Mouse (Mus musculus) ES-Bruce4 (cell line): ENCODE data around the gene Uncx.

ENCODE experiments used
- CTCF ChIP-seq: IDR thresholded peaks from one replicate; pipeline ENCODE4 v1.8.1; 2011; ENCODE audit warnings: low read depth, low read length
- POLR2A ChIP-seq: IDR thresholded peaks from one replicate; pipeline ENCODE4 v1.8.1; 2011; ENCODE audit warnings: low read length; ENCODE audit not compliant: insufficient read depth

DNA sequence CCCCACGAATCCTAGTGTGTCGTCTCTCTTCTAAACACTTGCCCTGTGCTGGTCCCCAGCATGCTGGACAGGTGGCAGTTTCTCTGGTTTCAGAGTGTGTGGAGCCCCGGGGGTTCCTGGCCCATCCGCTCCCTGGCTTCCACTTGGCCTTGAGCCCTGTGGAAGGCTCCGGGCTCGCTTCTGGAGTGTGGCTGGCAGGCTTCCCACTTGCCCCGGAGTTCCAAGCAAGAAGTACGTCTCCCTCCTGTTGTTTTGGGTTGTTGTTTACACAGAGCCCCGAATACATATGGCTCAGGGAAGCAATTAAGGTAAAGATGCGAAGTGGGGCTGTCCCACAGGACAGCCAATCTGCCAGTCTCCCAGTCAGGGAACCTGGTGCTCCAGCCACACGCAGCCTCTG lies 27.0 kb upstream of the Uncx start:
- TF ChIP-seq CTCF = no peak
- TF ChIP-seq POLR2A = no peak
